Mouse (Mus musculus): ENCODE data around the gene Sag.

The Sag gene

GRCm38 (mm10) chr1:87803576-87803975 lies at the start of gene Sag:
TSS of gene Sag (plus strand) at chr1:87803680.
- no peak for DNase-seq (ENCODE audit: extremely low spot score)

- DNase-seq (ENCODE audit: extremely low spot score) = peak; percentile 89
Measured at GRCm38 (mm10) chr1:87755641-87756470, 47.6 kb upstream of the Sag start, which contains the start of gene Atg16l1. TSS of gene Atg16l1 (plus strand) at chr1:87755870.

GRCm38 (mm10) chr1:87763821-87764220 lies 39.7 kb upstream of the Sag start:
- no peak for DNase-seq (ENCODE audit: extremely low spot score)

GRCm38 (mm10) chr1:87765741-87766140 lies 37.7 kb upstream of the Sag start:
- DNase-seq (ENCODE audit: extremely low spot score) = no peak

- no peak for DNase-seq (ENCODE audit: extremely low spot score)
Measured at GRCm38 (mm10) chr1:87766233-87766632, 37.2 kb upstream of the Sag start.

- no peak for DNase-seq (ENCODE audit: extremely low spot score)
Measured at GRCm38 (mm10) chr1:87769263-87769662, 34.2 kb upstream of the Sag start.

GRCm38 (mm10) chr1:87770486-87770885 lies 33.0 kb upstream of the Sag start:
- DNase-seq (ENCODE audit: extremely low spot score) = no peak

GRCm38 (mm10) chr1:87771724-87772123 lies 31.8 kb upstream of the Sag start:
- no peak for DNase-seq (ENCODE audit: extremely low spot score)

- DNase-seq (ENCODE audit: extremely low spot score) = no peak
Measured at GRCm38 (mm10) chr1:87773336-87773735, 30.1 kb upstream of the Sag start.

GRCm38 (mm10) chr1:87774845-87775244 lies 28.6 kb upstream of the Sag start:
- DNase-seq (ENCODE audit: extremely low spot score) = no peak

- DNase-seq (ENCODE audit: extremely low spot score) = no peak
Measured at GRCm38 (mm10) chr1:87779204-87779785, 24.2 kb upstream of the Sag start.

GRCm38 (mm10) chr1:87785703-87786102 lies 17.8 kb upstream of the Sag start:
- DNase-seq (ENCODE audit: extremely low spot score) = no peak

- no peak for DNase-seq (ENCODE audit: extremely low spot score)
Measured at GRCm38 (mm10) chr1:87786251-87786650, 17.2 kb upstream of the Sag start.

GRCm38 (mm10) chr1:87789665-87790064 lies 13.8 kb upstream of the Sag start:
- no peak for DNase-seq (ENCODE audit: extremely low spot score)

GRCm38 (mm10) chr1:87792438-87793137 lies 10.9 kb upstream of the Sag start:
- no peak for DNase-seq (ENCODE audit: extremely low spot score)

- no peak for DNase-seq (ENCODE audit: extremely low spot score)
Measured at GRCm38 (mm10) chr1:87793138-87793449, 10.4 kb upstream of the Sag start.

- DNase-seq (ENCODE audit: extremely low spot score) = no peak
Measured at GRCm38 (mm10) chr1:87797702-87798101, 5.8 kb upstream of the Sag start.

- no peak for DNase-seq (ENCODE audit: extremely low spot score)
Measured at GRCm38 (mm10) chr1:87798306-87798705, 5.2 kb upstream of the Sag start.

GRCm38 (mm10) chr1:87807751-87808150 lies 4.3 kb downstream of the Sag start:
- DNase-seq (ENCODE audit: extremely low spot score) = no peak

GRCm38 (mm10) chr1:87811391-87811790 lies 7.9 kb downstream of the Sag start:
- DNase-seq (ENCODE audit: extremely low spot score) = no peak

GRCm38 (mm10) chr1:87812061-87812460 lies 8.6 kb downstream of the Sag start:
- DNase-seq (ENCODE audit: extremely low spot score) = no peak

GRCm38 (mm10) chr1:87813155-87813554 lies 9.7 kb downstream of the Sag start:
- no peak for DNase-seq (ENCODE audit: extremely low spot score)

GRCm38 (mm10) chr1:87813681-87814080 lies 10.2 kb downstream of the Sag start:
- no peak for DNase-seq (ENCODE audit: extremely low spot score)

Data from embryo, embryonic 9.5 days (tissue).